In genomic region chr7:19024581-19025255, GRCm38 (mm10) we compare ENCODE assay signal across 1 mouse cellular context.
TF ChIP-seq lines count a peak whose summit lies in the region.

No protein-coding gene starts in this region.

TF ChIP-seq in MEL, 35 proteins besides CTCF, POLR2A, EP300 and RAD21:
- TF ChIP-seq ELF1 (IDR thresholded peaks at IDR 0.05; ENCODE audit: low read depth, low read length) (no peak), TBP (IDR thresholded peaks at IDR 0.05; ENCODE audit: low read depth, low read length) (no peak), TCF12 (IDR thresholded peaks at IDR 0.05; ENCODE audit: low read depth, low read length) (no peak), MEF2A (IDR thresholded peaks at IDR 0.05; ENCODE audit: extremely low read depth, insufficient replicate concordance, low read depth, low read length, poor library complexity, severe bottlenecking) (no peak), SIN3A (IDR thresholded peaks at IDR 0.05; ENCODE audit: low read length) (peak; percentile 58), MYB (IDR thresholded peaks at IDR 0.05; ENCODE audit: low read depth, low read length) (no peak), HCFC1 (IDR thresholded peaks at IDR 0.05; ENCODE audit: low read depth, low read length) (peak; percentile 44; the same call in 1 of the 2 replicates), ZMIZ1 (IDR thresholded peaks at IDR 0.05; ENCODE audit: low read depth, low read length) (no peak), ZC3H11A (IDR thresholded peaks at IDR 0.05; ENCODE audit: low read depth, low read length) (no peak), USF1 (IDR thresholded peaks at IDR 0.05; ENCODE audit: low read depth, low read length) (peak; percentile 44; the same call in 1 of the 2 replicates), BHLHE40 (IDR thresholded peaks at IDR 0.05; ENCODE audit: borderline replicate concordance, low read depth, low read length) (peak; percentile 16; the same call in 1 of the 2 replicates)
